Mouse (Mus musculus): Measurements from ENCODE around the gene Immp2l. TPM values are rescaled to one million over a fixed set of nuclear protein-coding genes. Genes with fewer than 3 reads are reported as not detected.
A peak's percentile ranks its signal among the peaks of the same experiment; 100 is the strongest.

Gene Immp2l
- polyA plus RNA-seq, 1 experiment from 2014 or later = 6.5 TPM

DNA sequence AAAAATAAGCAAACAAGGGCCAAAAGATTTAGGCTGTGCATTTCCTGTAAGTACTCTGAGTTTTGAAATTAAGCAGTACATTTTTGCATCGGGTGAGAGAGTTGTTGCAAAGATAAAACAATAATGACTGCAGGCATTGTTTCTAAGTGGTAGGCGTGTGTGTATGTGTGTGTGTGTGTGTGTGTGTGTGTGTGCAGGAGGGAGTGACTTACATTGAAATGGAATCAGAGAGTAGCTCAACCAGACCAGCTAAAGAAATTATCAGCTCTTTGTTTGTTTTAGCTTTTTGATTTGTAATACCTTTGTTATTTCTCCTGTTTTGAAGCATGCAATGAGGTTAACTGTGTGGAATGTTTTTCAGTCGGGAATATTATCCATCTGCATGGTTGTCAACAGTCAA, 378.0 kb downstream of the Immp2l start:
- no peak overlapping the region for H3K27ac ChIP-seq (ENCODE audit: low read depth, low read length)
- no peaks in the 10 kb centered on the region for H3K27me3 ChIP-seq (replicated peaks; ENCODE audit: control insufficient read depth, insufficient read depth, low read length)
- H3K4me3 ChIP-seq (ENCODE audit: low read length) = no peak overlapping the region
- H3K9ac ChIP-seq (ENCODE audit: low read depth, low read length) = no peak overlapping the region
- no peak for ATAC-seq
- H3K4me2 ChIP-seq (ENCODE audit: low read length) = no peak overlapping the region
- no peaks in the 10 kb centered on the region for H3K9me3 ChIP-seq (ENCODE audit: control insufficient read depth, low read length)
- WGBS = 64% methylated on average over 3 of the region's 3 CpGs
- H3K4me1 ChIP-seq (ENCODE audit: control insufficient read depth, insufficient read depth, low read depth, low read length) = no peaks in the 10 kb centered on the region
- no peaks in the 10 kb centered on the region for H3K36me3 ChIP-seq (ENCODE audit: control insufficient read depth, insufficient read depth, low read length)

GRCm38 (mm10) chr12:41409431-41409830, 385.5 kb downstream of the Immp2l start:
- H3K9me3 ChIP-seq (ENCODE audit: control insufficient read depth, low read length) = no peaks in the 10 kb centered on the region
- no peaks in the 10 kb centered on the region for H3K27me3 ChIP-seq (replicated peaks; ENCODE audit: control insufficient read depth, insufficient read depth, low read length)
- H3K4me2 ChIP-seq (ENCODE audit: low read length) = no peak overlapping the region
- H3K27ac ChIP-seq (ENCODE audit: low read depth, low read length) = no peak overlapping the region
- H3K9ac ChIP-seq (ENCODE audit: low read depth, low read length) = no peak overlapping the region
- ATAC-seq = no peak
- no peaks in the 10 kb centered on the region for H3K36me3 ChIP-seq (ENCODE audit: control insufficient read depth, insufficient read depth, low read length)
- no peak overlapping the region for H3K4me3 ChIP-seq (ENCODE audit: low read length)
- WGBS = 46% methylated on average over 3 of the region's 3 CpGs
- H3K4me1 ChIP-seq (ENCODE audit: control insufficient read depth, insufficient read depth, low read depth, low read length) = no peaks in the 10 kb centered on the region

GRCm38 (mm10) chr12:41416635-41417034, 392.7 kb downstream of the Immp2l start:
- Histone ChIP-seq H3K36me3 (ENCODE audit: control insufficient read depth, insufficient read depth, low read length) (no peaks in the 10 kb centered on the region), H3K27ac (ENCODE audit: low read depth, low read length) (no peak overlapping the region), H3K9me3 (ENCODE audit: control insufficient read depth, low read length) (no peaks in the 10 kb centered on the region), H3K4me2 (ENCODE audit: low read length) (no peak overlapping the region), H3K27me3 (replicated peaks; ENCODE audit: control insufficient read depth, insufficient read depth, low read length) (no peaks in the 10 kb centered on the region), H3K9ac (ENCODE audit: low read depth, low read length) (no peak overlapping the region), H3K4me3 (ENCODE audit: low read length) (no peak overlapping the region), H3K4me1 (ENCODE audit: control insufficient read depth, insufficient read depth, low read depth, low read length) (no peaks in the 10 kb centered on the region)
- ATAC-seq = no peak

DNA sequence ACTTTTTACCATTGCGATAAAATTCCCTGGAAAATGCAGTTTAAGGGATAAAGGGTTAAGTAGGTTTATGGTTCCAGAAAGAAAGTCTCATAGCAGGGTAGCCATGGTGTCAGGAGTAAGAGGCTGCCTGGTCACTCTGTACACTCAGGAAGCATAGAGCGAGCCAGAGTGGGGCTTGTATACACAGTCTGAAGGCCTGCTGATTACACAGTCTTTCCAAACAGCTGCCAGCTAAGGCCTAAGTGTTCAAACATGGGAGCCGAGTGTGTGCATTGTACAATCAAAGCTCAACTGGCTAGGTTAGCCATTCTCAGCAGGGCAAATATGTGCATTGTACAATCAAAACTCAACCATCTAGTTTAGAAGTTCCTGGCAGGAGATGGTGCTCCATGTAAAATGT, 393.2 kb downstream of the Immp2l start:
- 78% methylated on average over 3 of the region's 3 CpGs for WGBS
- no peak overlapping the region for H3K4me3 ChIP-seq (ENCODE audit: low read length)
- H3K4me1 ChIP-seq (ENCODE audit: control insufficient read depth, insufficient read depth, low read depth, low read length) = no peaks in the 10 kb centered on the region
- no peaks in the 10 kb centered on the region for H3K27me3 ChIP-seq (replicated peaks; ENCODE audit: control insufficient read depth, insufficient read depth, low read length)
- no peak for ATAC-seq
- H3K36me3 ChIP-seq (ENCODE audit: control insufficient read depth, insufficient read depth, low read length) = no peaks in the 10 kb centered on the region
- H3K9ac ChIP-seq (ENCODE audit: low read depth, low read length) = no peak overlapping the region
- H3K9me3 ChIP-seq (ENCODE audit: control insufficient read depth, low read length) = no peaks in the 10 kb centered on the region
- H3K27ac ChIP-seq (ENCODE audit: low read depth, low read length) = no peak overlapping the region
- no peak overlapping the region for H3K4me2 ChIP-seq (ENCODE audit: low read length)

DNA sequence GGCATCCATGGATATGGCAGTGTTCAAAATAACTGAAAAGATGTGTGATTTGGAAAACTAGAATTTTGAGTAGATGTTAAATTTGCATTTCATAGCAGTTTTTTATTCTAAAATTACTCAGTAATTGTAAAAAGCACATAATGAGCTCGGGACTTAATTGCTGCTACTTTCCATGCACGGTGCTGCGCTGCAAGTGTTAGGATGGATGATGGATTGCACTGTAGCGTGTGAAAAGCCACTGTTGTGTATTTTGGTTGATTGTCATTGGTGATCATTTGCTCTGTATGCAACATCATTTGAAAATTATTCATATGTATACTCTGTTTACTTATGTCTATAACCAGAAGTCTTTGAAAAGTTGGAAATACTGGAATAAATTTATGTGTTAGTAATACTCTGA, 394.1 kb downstream of the Immp2l start:
- Histone ChIP-seq H3K36me3 (ENCODE audit: control insufficient read depth, insufficient read depth, low read length) (no peaks in the 10 kb centered on the region), H3K4me3 (ENCODE audit: low read length) (no peak overlapping the region), H3K4me2 (ENCODE audit: low read length) (no peak overlapping the region), H3K9me3 (ENCODE audit: control insufficient read depth, low read length) (no peaks in the 10 kb centered on the region), H3K27ac (ENCODE audit: low read depth, low read length) (no peak overlapping the region), H3K9ac (ENCODE audit: low read depth, low read length) (no peak overlapping the region), H3K4me1 (ENCODE audit: control insufficient read depth, insufficient read depth, low read depth, low read length) (no peaks in the 10 kb centered on the region), H3K27me3 (replicated peaks; ENCODE audit: control insufficient read depth, insufficient read depth, low read length) (no peaks in the 10 kb centered on the region)
- WGBS = 73% methylated on average over 4 of the region's 4 CpGs
- ATAC-seq = no peak

- ATAC-seq = peak; percentile 61
- no peak overlapping the region for H3K27ac ChIP-seq (ENCODE audit: low read depth, low read length)
- no peak overlapping the region for H3K4me3 ChIP-seq (ENCODE audit: low read length)
- H3K9me3 ChIP-seq (ENCODE audit: control insufficient read depth, low read length) = no peaks in the 10 kb centered on the region
- H3K4me1 ChIP-seq (ENCODE audit: control insufficient read depth, insufficient read depth, low read depth, low read length) = no peaks in the 10 kb centered on the region; the same call in 1 of the 2 replicates
- H3K4me2 ChIP-seq (ENCODE audit: low read length) = no peak overlapping the region
- 45% methylated on average over 9 of the region's 9 CpGs for WGBS
- H3K9ac ChIP-seq (ENCODE audit: low read depth, low read length) = no peak overlapping the region
- H3K36me3 ChIP-seq (ENCODE audit: control insufficient read depth, insufficient read depth, low read length) = no peaks in the 10 kb centered on the region
- H3K27me3 ChIP-seq (replicated peaks; ENCODE audit: control insufficient read depth, insufficient read depth, low read length) = no peaks in the 10 kb centered on the region
Observed at GRCm38 (mm10) chr12:41425101-41425679, 401.3 kb downstream of the Immp2l start.

- no peaks in the 10 kb centered on the region for H3K27me3 ChIP-seq (replicated peaks; ENCODE audit: control insufficient read depth, insufficient read depth, low read length)
- ATAC-seq = peak; percentile 76
- 45% methylated on average over 5 of the region's 5 CpGs for WGBS
Observed at GRCm38 (mm10) chr12:41427464-41427863, 403.6 kb downstream of the Immp2l start.

DNA sequence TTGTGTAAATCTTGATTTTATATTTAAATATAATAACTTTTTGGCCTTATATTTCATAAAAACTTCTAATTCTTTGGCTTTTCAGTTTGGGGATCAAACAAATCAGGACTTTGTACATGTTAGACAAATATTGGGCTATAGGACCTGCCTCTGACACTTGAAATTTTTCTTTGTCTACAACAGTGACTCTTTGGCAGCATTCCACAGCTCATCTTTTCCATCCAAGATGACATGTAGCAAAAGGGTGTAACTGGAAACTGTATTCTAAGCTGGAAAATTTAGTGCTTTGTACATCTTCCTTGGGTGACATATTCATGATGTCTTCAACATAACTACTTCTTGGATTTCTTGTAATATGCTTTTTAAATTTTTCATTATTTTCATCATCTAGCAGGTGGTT, 404.9 kb downstream of the Immp2l start:
- Histone ChIP-seq H3K27me3 (replicated peaks; ENCODE audit: control insufficient read depth, insufficient read depth, low read length) (no peaks in the 10 kb centered on the region), H3K4me2 (ENCODE audit: low read length) (no peak overlapping the region), H3K36me3 (ENCODE audit: control insufficient read depth, insufficient read depth, low read length) (no peaks in the 10 kb centered on the region), H3K4me1 (ENCODE audit: control insufficient read depth, insufficient read depth, low read depth, low read length) (no peaks in the 10 kb centered on the region; the same call in 1 of the 2 replicates), H3K4me3 (ENCODE audit: low read length) (no peak overlapping the region), H3K27ac (ENCODE audit: low read depth, low read length) (no peak overlapping the region), H3K9me3 (ENCODE audit: control insufficient read depth, low read length) (no peaks in the 10 kb centered on the region), H3K9ac (ENCODE audit: low read depth, low read length) (no peak overlapping the region)
- ATAC-seq = no peak

More at GRCm38 (mm10) chr12:41427464-41427863, 403.6 kb downstream of the Immp2l start:
- no peaks in the 10 kb centered on the region for H3K36me3 ChIP-seq (ENCODE audit: control insufficient read depth, insufficient read depth, low read length)
- H3K27ac ChIP-seq (ENCODE audit: low read depth, low read length) = no peak overlapping the region
- H3K4me3 ChIP-seq (ENCODE audit: low read length) = no peak overlapping the region
- no peak overlapping the region for H3K9ac ChIP-seq (ENCODE audit: low read depth, low read length)
- no peaks in the 10 kb centered on the region; the same call in 1 of the 2 replicates for H3K4me1 ChIP-seq (ENCODE audit: control insufficient read depth, insufficient read depth, low read depth, low read length)
- no peaks in the 10 kb centered on the region for H3K9me3 ChIP-seq (ENCODE audit: control insufficient read depth, low read length)
- no peak overlapping the region for H3K4me2 ChIP-seq (ENCODE audit: low read length)

DNA sequence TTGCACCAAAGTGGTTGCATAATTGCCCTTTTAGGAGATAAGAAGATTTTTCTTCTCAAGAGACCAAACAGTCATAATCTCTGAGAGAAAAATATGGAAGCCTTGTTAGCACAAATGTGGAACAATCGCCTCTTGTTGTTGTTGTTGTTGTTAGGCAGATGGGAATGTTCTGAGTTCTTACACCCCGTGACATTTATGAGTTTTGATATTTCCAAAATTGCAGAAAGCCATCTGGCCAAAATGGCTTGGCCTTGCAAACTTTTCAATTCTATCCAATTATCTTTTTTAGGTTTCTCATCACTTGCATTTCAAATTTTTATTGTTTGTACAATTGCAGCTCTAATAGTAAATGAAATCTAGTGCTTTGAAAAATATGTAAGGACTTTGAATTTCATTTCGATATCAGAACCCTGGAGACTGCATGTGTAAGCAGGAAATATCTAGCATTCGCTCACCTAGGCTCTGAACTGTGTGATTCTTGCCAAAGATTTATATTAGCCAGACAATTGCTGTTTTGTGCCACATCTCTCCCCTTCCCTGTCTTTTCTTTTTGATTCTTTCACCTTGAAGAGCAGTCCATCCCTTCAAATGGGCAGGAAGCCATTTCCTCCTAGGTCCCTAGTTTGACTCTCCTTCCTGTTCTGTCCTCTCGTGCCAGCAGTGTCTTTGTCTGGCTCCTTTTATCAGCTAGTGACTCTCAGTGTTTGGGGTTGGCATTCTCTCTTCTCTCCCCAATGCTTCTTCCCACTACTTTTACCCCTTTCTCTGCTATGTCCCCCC, 412.5 kb downstream of the Immp2l start:
- Histone ChIP-seq H3K27me3 (replicated peaks; ENCODE audit: control insufficient read depth, insufficient read depth, low read length) (no peaks in the 10 kb centered on the region), H3K4me2 (ENCODE audit: low read length) (no peak overlapping the region), H3K27ac (ENCODE audit: low read depth, low read length) (no peak overlapping the region), H3K9me3 (ENCODE audit: control insufficient read depth, low read length) (no peaks in the 10 kb centered on the region), H3K9ac (ENCODE audit: low read depth, low read length) (no peak overlapping the region), H3K4me1 (ENCODE audit: control insufficient read depth, insufficient read depth, low read depth, low read length) (no peaks in the 10 kb centered on the region), H3K36me3 (ENCODE audit: control insufficient read depth, insufficient read depth, low read length) (no peaks in the 10 kb centered on the region), H3K4me3 (ENCODE audit: low read length) (no peak overlapping the region)
- 81% methylated on average over 5 of the region's 5 CpGs for WGBS
- no peak for ATAC-seq
